Mouse (Mus musculus) liver, adult 2 months (tissue): Measurements from ENCODE around the gene Hgfac. TPM values are rescaled to one million over a fixed set of nuclear protein-coding genes. Genes with fewer than 3 reads are reported as not detected.

Source experiments
- DNase-seq: peaks from one replicate; pipeline ENCODE4 v3.0.0-alpha.2; 2011; ENCODE audit warnings: low read depth, low spot score; ENCODE audit errors: extremely low read depth
- H3K27ac ChIP-seq: fragments of 200-500 bp; replicated peaks from 2 replicates; pipeline ENCODE4 v1.5.1; 2012; ENCODE audit warnings: low read depth, mild to moderate bottlenecking, control low read depth, inconsistent platforms, low read length; ENCODE audit not compliant: insufficient read depth
- H3K27me3 ChIP-seq: fragments of 200-500 bp; 2 replicates; pipeline ENCODE4 v1.6.1; 2012; ENCODE audit warnings: mild to moderate bottlenecking, moderate library complexity, low read length, inconsistent platforms; ENCODE audit not compliant: control insufficient read depth, insufficient read depth
- H3K36me3 ChIP-seq: fragments of 200-500 bp; 2 replicates; pipeline ENCODE4 v1.6.1; 2012; ENCODE audit warnings: low read length, inconsistent platforms; ENCODE audit not compliant: control insufficient read depth, insufficient read depth
- H3K4me1 ChIP-seq: fragments of 200-500 bp; 2 replicates; pipeline ENCODE4 v1.6.1; 2011; ENCODE audit warnings: low read length; ENCODE audit not compliant: control insufficient read depth, insufficient read depth
- H3K4me3 ChIP-seq: fragments of 200-500 bp; 2 replicates; pipeline ENCODE4 v1.5.1; 2011; ENCODE audit warnings: low read depth, mild to moderate bottlenecking, control low read depth, low read length, moderate library complexity; ENCODE audit not compliant: insufficient read depth
- H3K79me2 ChIP-seq: fragments of 200-500 bp; 2 replicates; pipeline ENCODE4 v1.6.1; 2012; ENCODE audit warnings: inconsistent platforms, mild to moderate bottlenecking, low read length, moderate library complexity; ENCODE audit not compliant: control insufficient read depth, insufficient read depth
- H3K9ac ChIP-seq: fragments of 200-500 bp; 2 replicates; pipeline ENCODE4 v1.6.1; 2012; ENCODE audit warnings: low read depth, mild to moderate bottlenecking, control low read depth, inconsistent platforms, low read length
- CTCF ChIP-seq: fragments of 200-500 bp; IDR thresholded peaks from 2 replicates; pipeline ENCODE4 v1.5.1; 2011; ENCODE audit warnings: low read depth, low read length, control low read depth
- POLR2A ChIP-seq: fragments of 200-500 bp; IDR thresholded peaks from 2 replicates; pipeline ENCODE4 v1.6.1; 2011; ENCODE audit warnings: low read length, control low read depth; ENCODE audit not compliant: insufficient read depth; ENCODE audit errors: extremely low read depth
- WGBS: fragments of 180-500 bp; shearing (Covaris S2); methylation state at CpG from one replicate; pipeline ENCODE4 v1.1.7; 2018; 5-methylcytosine and 5-hydroxymethylcytosine counted together
- polyA plus RNA-seq: library from polyadenylated mRNA; depleted of rRNA; stranded (reverse); fragments of >200 nt; gene quantifications from 2 replicates; pipeline ENCODE4 v1.2.3, GENCODE M21; 2012; rRNA removed
- total RNA-seq: library from RNA; depleted of rRNA; stranded (reverse); fragments of >200 nt; gene quantifications from 2 replicates; pipeline ENCODE4 v1.2.3, GENCODE M21; 2014; rRNA removed

The Hgfac gene
- total and polyA plus RNA-seq, 2 experiments = 239 to 1,032 TPM

GRCm38 (mm10) chr5:35089614-35089963 is 48.3 kb downstream of the Hgfac start:
- 84% methylated on average over 5 of the region's 5 CpGs for WGBS

GRCm38 (mm10) chr5:35091636-35092035 is 50.3 kb downstream of the Hgfac start:
- Histone ChIP-seq H3K27ac (no peak overlapping the region), H3K79me2 (no peaks in the 10 kb centered on the region), H3K36me3 (peaks cover 10% of the 10 kb centered on the region; the same call in 1 of the 2 replicates), H3K27me3 (no peaks in the 10 kb centered on the region), H3K4me3 (no peak overlapping the region), H3K4me1 (no peaks in the 10 kb centered on the region), H3K9ac (no peak overlapping the region)
- DNase-seq = no peak
- WGBS = 92% methylated on average over 3 of the region's 3 CpGs
- TF ChIP-seq POLR2A (no peak), CTCF (no peak)

More at GRCm38 (mm10) chr5:35089614-35089963, 48.3 kb downstream of the Hgfac start:
- no peaks in the 10 kb centered on the region for H3K4me1 ChIP-seq
- H3K4me3 ChIP-seq = no peak overlapping the region
- TF ChIP-seq POLR2A (no peak), CTCF (no peak)
- DNase-seq = no peak
- peaks cover 10% of the 10 kb centered on the region; the same call in 1 of the 2 replicates for H3K36me3 ChIP-seq
- no peak overlapping the region for H3K27ac ChIP-seq
- H3K79me2 ChIP-seq = no peaks in the 10 kb centered on the region
- H3K9ac ChIP-seq = no peak overlapping the region
- H3K27me3 ChIP-seq = no peaks in the 10 kb centered on the region

Other genes starting within 250 kb of the Hgfac start
- gene Msantd1, start 133.5 kb upstream of the Hgfac start, total RNA-seq = 0.13 and 0.37 TPM in 2 replicates
- gene Msantd1, start 133.5 kb upstream of the Hgfac start, polyA plus RNA-seq = 0.70 and 0.92 TPM in 2 replicates
- gene Rgs12, start 92.1 kb upstream of the Hgfac start, total RNA-seq = 3.0 and 4.7 TPM in 2 replicates
- gene Rgs12, start 92.1 kb upstream of the Hgfac start, polyA plus RNA-seq = 6.3 and 6.8 TPM in 2 replicates
- not detected in 2 replicates for gene Dok7, start 15.3 kb downstream of the Hgfac start, total RNA-seq
- gene Dok7, start 15.3 kb downstream of the Hgfac start, polyA plus RNA-seq = not detected in 2 replicates
- 37.8 and 39.1 TPM in 2 replicates for gene Lrpap1, start 64.3 kb downstream of the Hgfac start, total RNA-seq
- gene Lrpap1, start 64.3 kb downstream of the Hgfac start, polyA plus RNA-seq = 22.4 and 22.7 TPM in 2 replicates
- gene Adra2c, start 236.8 kb downstream of the Hgfac start, total RNA-seq = not detected in 2 replicates
- not detected in 2 replicates for gene Adra2c, start 236.8 kb downstream of the Hgfac start, polyA plus RNA-seq